In genomic region chr15:97941306-97941705, GRCm38 (mm10) we compare ENCODE assay signal across 21 mouse cellular contexts. TPM values are rescaled to one million over a fixed set of nuclear protein-coding genes. Genes with fewer than 3 reads are reported as not detected.
"Had no signal": no experiment of that assay in that cellular context is flagged by ENCODE, and none has a peak within 500 bp of the region (broad histone marks: within the 10 kb centered on the region; RNA-seq: fewer than 3 reads in every experiment).

No protein-coding gene starts in this region.

- H3K9me3 ChIP-seq: liver, embryonic 15.5 days; lung, embryonic 15.5 days; midbrain, embryonic 10.5 days; midbrain, embryonic 12.5 days; neural tube, embryonic 13.5 days; neural tube, embryonic 15.5 days had no signal

- H3K27ac ChIP-seq: liver, embryonic 15.5 days; lung, embryonic 15.5 days; macrophage; midbrain, embryonic 10.5 days; midbrain, embryonic 12.5 days; neural tube, embryonic 13.5 days; neural tube, embryonic 15.5 days had no signal

- H3K4me3 ChIP-seq: liver, embryonic 15.5 days; lung, embryonic 15.5 days; midbrain, embryonic 10.5 days; midbrain, embryonic 12.5 days; myocyte; neural tube, embryonic 13.5 days; neural tube, embryonic 15.5 days had no signal

- H3K36me3 ChIP-seq: liver, embryonic 15.5 days; lung, embryonic 15.5 days; midbrain, embryonic 10.5 days; midbrain, embryonic 12.5 days; neural tube, embryonic 13.5 days; neural tube, embryonic 15.5 days had no signal

- H3K4me2 ChIP-seq: liver, embryonic 15.5 days; lung, embryonic 15.5 days; midbrain, embryonic 12.5 days; neural tube, embryonic 13.5 days; neural tube, embryonic 15.5 days had no signal

- DNase-seq: liver, postnatal 0 days; lung, adult 2 months; lung, postnatal 14 days; lung, postnatal 36 days; midbrain, embryonic 14.5 days; right cerebral cortex, adult 18-20 months; right cerebral cortex, postnatal 25 days; spleen, adult 18-20 months; thymus, adult 18-20 months; thymus, postnatal 14 days; thymus, postnatal 36 days had no signal

- ATAC-seq: liver, postnatal 0 days; lung, postnatal 0 days; midbrain, embryonic 16.5 days had no signal

- H3K27me3 ChIP-seq: liver, embryonic 15.5 days; lung, embryonic 15.5 days; midbrain, embryonic 12.5 days; neural tube, embryonic 13.5 days; neural tube, embryonic 15.5 days had no signal

- H3K9ac ChIP-seq: liver, embryonic 15.5 days; liver, postnatal 0 days; lung, embryonic 15.5 days; midbrain, embryonic 12.5 days; neural tube, embryonic 13.5 days; neural tube, embryonic 15.5 days had no signal

- H3K4me1 ChIP-seq: liver, embryonic 15.5 days; midbrain, embryonic 12.5 days; neural tube, embryonic 13.5 days; neural tube, embryonic 15.5 days had no signal

RNA-seq across cellular contexts. Expression of gene Vdr, which starts 30.9 kb away (rescaled TPM):
- polyA plus RNA-seq: midbrain, embryonic 14.5 days had no signal
